Mouse (Mus musculus) stomach, postnatal 0 days (tissue): ENCODE measurements around the gene Cyp8b1.

ENCODE experiments used
- CTCF ChIP-seq: IDR thresholded peaks from 2 replicates; pipeline ENCODE4 v1.5.1; 2016; ENCODE audit warnings: antibody characterized with exemption, low read depth, mild to moderate bottlenecking, moderate library complexity
- EP300 ChIP-seq: optimal IDR thresholded peaks from 2 replicates; pipeline ENCODE3; 2016; ENCODE audit warnings: antibody characterized with exemption

DNA sequence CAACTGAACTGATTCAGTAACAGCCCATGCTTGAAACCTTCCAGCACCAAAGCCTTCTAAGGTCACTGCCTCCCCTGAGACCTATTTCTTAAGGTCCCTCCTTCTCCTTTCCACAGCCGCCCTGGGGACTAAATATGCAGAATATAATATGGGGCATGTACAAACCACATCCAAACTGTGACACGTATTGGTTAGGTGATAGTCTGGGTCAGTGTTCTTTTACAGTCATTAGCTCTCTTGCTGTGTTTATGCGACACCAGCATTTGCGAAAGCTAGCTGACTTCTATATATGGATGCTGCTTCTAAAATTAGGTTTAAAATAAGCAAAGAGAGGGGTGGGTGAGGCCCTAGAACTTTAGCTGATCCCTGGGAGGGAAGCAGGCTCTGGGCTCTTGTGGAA lies 19.3 kb downstream of the Cyp8b1 start:
- no peak for TF ChIP-seq CTCF
- no peak for TF ChIP-seq EP300
